Mouse (Mus musculus): ENCODE data around the gene Kif1b.
A peak's percentile ranks its signal among the peaks of the same experiment; 100 is the strongest.
"Not testable (repeated sequence)": the region's sequence is repeated elsewhere in the genome, so short reads cannot be mapped to it uniquely, and the experiment has no call there.

Kif1b gene

GRCm38 (mm10) chr4:149220481-149220880 lies 87.0 kb downstream of the Kif1b start:
- DNase-seq (ENCODE audit: low read depth, low spot score) = no peak

GRCm38 (mm10) chr4:149220042-149220473 lies 87.4 kb downstream of the Kif1b start:
- DNase-seq (ENCODE audit: low read depth, low spot score) = peak; percentile 30

DNA sequence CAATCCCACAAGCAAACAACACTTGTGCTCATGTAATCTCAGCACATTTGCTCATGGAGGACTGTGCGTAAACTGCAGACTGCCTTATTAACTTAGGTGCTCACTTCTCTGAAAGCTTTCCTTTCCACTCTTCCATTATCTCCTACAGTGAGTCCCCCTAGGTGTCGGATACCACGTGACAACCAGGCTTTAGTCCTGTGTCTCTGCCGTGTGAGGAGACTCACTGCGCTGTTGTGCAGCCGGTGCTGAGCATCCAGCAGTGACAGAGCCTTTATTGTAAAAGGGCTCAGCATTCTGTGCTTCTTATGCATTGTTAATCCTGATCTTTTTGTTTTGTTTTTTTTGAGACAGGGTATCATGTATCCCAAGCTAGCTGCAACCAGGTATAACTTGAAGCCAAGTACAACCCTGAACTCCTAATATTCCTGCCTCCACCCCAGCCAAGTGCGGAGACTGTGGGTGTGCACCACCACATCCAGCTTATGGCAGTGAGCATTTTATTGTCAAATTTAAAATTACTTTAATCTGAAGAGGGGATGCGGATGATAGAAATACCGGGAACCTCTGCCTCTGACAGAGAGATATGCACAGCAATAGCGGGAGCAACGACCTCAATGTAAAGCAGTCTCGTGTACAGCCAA lies 88.0 kb downstream of the Kif1b start:
- DNase-seq (ENCODE audit: low read depth, low spot score) = no peak

DNA sequence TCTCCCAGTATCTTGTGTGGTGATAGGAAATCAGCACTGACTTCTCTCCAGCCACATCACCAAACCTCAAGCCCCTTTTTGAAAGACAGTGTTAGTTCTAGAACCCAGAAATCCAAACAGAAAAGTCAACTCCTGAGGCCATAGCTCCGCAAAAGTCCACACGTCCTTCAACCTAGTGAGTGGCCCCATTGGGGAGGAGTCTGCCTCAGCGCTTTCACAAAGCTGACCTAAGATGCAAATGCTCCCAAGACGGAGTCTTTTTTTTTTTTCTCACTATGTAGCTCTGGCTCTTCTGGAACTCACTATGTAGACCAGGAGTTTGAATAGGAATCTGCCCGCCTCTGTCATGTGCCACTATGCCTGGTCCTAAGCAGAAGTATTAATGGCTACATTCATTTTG lies 89.0 kb downstream of the Kif1b start:
- no peak for DNase-seq (ENCODE audit: low read depth, low spot score)

DNA sequence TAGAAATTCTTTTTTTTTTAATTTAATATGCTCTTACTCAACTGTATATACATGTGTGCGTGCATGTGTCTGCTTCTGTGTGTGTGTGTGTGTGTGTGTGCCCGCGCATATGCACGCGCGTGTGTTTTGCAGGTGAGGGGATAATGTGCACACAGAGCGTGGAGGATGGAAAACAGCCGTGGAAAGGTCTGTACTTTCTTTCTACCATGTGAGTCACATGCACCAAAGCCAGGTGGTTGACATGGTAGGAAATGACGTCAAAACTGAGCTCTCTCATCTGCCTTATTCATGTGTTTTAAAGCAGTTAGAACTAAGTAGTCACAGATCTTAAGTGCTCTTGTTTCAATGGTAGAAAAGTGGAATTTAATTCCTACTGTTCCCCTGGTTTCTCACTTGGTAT lies 91.5 kb downstream of the Kif1b start:
- peak; percentile 10 for DNase-seq (ENCODE audit: low read depth, low spot score)

GRCm38 (mm10) chr4:149215397-149215796 lies 92.1 kb downstream of the Kif1b start:
- no peak for DNase-seq (ENCODE audit: low read depth, low spot score)

- DNase-seq (ENCODE audit: low read depth, low spot score) = not testable (repeated sequence)
Measured at GRCm38 (mm10) chr4:149214468-149214867, 93.0 kb downstream of the Kif1b start.

- no peak for DNase-seq (ENCODE audit: low read depth, low spot score)
Measured at GRCm38 (mm10) chr4:149213466-149213865, 94.0 kb downstream of the Kif1b start.

DNA sequence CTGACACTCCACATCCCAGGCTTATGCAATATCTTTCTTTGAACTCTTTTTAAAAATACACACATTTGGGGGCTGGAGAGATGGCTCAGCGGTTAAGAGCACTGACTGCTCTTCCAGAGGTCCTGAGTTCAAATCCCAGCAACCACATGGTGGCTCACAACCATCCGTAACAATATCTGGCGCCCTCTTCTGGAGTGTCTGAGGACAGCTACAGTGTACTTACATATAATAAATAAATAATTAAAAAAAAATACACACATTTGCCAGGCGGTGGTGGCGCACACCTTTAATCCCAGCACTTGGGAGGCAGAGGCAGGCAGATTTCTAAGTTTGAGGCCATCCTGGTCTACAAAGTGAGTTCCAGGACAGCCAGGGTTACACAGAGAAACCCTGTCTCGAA lies 96.1 kb downstream of the Kif1b start:
- DNase-seq (ENCODE audit: low read depth, low spot score) = not testable (repeated sequence)

GRCm38 (mm10) chr4:149202467-149202866 lies 105.0 kb downstream of the Kif1b start:
- DNase-seq (ENCODE audit: low read depth, low spot score) = no peak

DNA sequence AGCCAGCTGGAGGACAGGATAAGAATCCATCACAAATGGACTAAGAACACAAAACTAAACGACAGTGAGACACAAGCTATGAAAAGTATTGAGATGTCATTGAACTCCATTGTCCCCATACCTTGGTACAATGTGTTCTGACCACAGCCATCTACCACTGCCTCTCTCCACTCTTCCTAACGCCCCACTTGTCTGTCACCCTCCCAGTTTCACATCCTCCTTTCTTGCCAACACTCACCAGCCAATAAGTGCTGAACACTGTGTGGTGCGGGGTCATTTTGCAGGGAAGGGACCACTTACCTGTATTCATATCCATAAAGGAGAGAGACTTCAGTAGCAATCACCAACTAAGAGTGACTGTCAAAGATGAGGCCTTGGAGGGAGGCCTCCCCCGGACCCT lies 106.4 kb downstream of the Kif1b start:
- no peak for DNase-seq (ENCODE audit: low read depth, low spot score)

DNA sequence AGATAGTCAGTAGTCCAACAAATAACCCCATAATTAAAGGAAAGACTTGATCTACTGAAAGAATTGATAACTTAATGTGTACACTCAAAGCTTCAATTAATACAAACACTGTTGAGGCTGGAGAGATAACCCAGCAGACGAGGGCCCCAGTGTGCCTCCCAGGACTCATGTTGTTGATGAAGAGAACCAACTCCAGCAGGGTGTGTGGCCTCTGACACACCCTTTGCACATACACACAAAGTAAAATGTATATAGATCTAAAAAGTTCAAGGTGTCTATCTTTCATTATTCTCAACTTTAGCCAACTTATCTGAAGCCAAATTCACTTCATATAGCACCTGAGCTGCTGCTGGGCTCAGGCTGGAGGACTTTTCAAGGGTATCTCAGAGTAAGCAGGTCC lies 110.3 kb downstream of the Kif1b start:
- DNase-seq (ENCODE audit: low read depth, low spot score) = no peak

- DNase-seq (ENCODE audit: low read depth, low spot score) = no peak
Measured at GRCm38 (mm10) chr4:149191103-149191502, 116.4 kb downstream of the Kif1b start.

- DNase-seq (ENCODE audit: low read depth, low spot score) = no peak
Measured at GRCm38 (mm10) chr4:149188563-149188962, 118.9 kb downstream of the Kif1b start.

DNA sequence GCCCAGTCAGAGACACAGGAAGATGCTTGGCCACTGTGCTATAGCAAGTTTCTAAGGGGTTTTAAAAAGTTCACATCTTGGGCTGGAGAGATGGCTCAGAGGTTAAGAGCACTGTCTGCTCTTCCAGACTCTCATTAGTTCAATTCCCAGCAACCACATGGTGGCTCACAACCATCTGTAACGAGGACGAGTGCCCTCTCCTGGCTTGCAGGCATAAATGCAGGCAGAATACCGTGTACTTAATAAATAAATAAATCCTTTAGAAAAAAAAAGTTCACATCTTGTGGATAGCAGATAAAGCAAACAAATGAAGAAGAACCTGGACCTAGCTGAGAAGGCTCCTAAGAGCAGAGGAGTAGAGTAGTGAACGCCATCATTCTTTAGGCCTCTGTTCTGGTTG lies 124.7 kb downstream of the Kif1b start:
- DNase-seq (ENCODE audit: low read depth, low spot score) = no peak

- DNase-seq (ENCODE audit: low read depth, low spot score) = no peak
Measured at GRCm38 (mm10) chr4:149182192-149182591, 125.3 kb downstream of the Kif1b start.

DNA sequence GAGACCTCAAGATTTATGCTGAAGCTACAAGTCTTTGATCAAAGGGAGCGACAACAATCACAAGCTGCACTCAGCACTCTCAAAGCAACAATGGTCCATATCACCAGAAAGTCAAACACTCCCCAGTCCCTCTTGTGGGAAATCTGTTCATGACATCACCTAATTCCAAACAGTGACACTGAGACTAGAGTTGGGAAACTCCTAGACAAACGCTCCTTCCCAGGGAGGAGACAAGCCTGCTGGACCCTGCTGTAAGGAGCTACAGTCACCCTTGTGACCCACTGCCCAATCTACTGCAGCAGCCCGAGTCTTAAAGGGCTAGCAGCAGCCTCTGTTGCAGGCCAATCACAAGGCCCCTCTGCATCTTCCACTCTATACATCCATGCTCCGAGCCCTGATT lies 127.9 kb downstream of the Kif1b start:
- DNase-seq (ENCODE audit: low read depth, low spot score) = no peak

DNA sequence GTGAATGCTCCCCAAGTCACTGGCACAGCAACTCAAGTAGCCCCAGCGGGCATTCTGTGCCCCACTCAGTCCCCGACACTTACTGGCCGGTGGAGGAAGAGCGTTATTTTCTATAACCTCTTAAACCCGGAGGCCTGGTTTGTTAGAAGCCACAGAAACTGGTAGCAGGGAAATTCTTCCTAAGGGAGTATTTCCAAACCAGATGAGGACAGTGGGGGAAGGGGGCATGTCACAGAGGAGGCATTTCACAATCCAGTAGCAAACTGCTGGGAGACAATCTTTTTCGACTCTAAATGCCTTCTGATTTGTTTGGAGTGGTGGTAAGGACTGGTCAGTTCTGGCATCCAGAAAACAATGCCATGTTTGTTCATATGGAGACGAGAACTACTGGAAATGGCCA lies 128.3 kb downstream of the Kif1b start:
- DNase-seq (ENCODE audit: low read depth, low spot score) = no peak

- no peak for DNase-seq (ENCODE audit: low read depth, low spot score)
Measured at GRCm38 (mm10) chr4:149178328-149178727, 129.2 kb downstream of the Kif1b start.

- no peak for DNase-seq (ENCODE audit: low read depth, low spot score)
Measured at GRCm38 (mm10) chr4:149177046-149177445, 130.4 kb downstream of the Kif1b start.

DNA sequence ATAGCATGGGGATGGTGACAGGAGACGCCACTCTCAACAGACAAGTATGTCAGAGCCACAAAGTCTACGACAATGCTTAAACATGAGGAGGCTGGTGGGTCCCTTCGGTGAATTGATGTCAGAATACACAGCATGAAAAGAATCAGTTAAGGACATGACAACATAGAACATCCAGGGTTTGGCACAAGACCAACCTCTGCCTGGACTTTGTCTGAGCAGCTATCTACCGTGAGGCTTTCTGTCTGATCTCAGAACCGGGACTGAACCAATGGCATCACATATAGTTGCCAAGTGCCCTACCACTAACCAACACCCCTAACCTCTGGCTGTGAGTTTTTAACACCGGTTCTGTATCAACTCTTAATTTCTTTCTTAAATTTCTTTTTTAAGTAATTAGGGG lies 130.8 kb downstream of the Kif1b start:
- no peak for DNase-seq (ENCODE audit: low read depth, low spot score)

DNA sequence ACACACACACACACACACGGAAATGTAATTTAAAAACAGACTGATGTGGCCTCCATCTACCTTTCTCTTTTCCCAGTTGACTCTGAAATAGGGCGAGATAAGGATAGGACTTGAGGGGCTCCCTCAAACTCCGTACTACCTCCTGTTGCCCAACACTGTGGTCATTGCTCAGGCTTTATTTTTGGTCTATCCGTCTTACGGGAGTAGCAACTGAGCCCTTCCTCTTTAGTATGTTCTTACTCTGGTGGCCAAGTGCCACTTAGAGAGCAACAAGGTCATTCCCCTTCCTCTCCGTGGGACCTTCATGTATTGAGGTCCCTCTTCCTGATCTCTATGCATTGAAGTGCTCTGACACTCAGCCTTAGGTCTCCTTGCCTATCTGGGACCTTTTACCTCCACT lies 133.8 kb downstream of the Kif1b start:
- no peak for DNase-seq (ENCODE audit: low read depth, low spot score)

DNA sequence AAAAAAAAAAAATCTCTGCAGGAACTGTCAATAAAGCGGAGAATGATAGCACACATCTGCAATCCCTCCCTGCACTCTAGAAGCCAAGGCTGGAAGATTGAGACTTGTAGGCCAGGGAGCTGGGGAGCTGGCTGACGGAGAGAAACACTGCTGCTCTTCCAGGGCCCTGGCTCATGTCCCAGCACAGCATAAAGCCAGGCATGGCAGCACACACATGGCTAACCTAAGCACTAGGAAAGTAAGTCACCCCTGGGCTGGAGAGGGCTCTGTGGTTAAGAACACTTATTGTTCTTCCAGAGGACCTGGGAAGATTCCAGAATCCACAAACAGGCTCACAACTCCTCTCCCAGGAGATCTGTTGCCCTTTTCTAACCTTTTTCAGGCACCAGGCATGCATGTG lies 134.8 kb downstream of the Kif1b start:
- DNase-seq (ENCODE audit: low read depth, low spot score) = no peak

DNA sequence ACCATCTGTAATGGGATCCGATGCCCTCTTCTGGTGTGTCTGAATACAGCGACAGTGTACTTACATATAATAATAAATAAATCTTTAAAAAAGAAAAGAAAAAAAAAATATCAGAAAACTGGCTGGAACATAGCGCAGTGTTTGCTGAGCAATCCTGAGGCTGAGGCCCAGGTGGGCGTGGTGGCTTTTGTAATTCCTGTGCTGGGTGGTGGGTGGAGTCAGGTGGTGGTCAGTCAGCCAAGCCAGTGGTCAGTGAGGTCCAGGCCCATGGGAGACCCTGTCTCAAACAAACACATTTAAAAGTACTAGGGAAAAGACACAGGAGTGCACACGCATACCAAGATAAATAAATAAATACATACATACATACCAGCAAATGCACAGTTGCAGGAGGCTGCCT lies 135.4 kb downstream of the Kif1b start:
- DNase-seq (ENCODE audit: low read depth, low spot score) = no peak
